Mouse (Mus musculus): ENCODE data around the gene Ift52. TPM values are rescaled to one million over a fixed set of nuclear protein-coding genes. Genes with fewer than 3 reads are reported as not detected.

Ift52 gene
- polyA plus RNA-seq, 1 experiment, result 37.5 TPM

- TF ChIP-seq POLR2A (IDR thresholded peaks at IDR 0.05; ENCODE audit: low read depth, low read length) (no peak), CTCF (conservative IDR thresholded peaks at IDR 0.05; ENCODE audit: insufficient read depth, insufficient read length, low read depth, low read length) (no peak)
- Histone ChIP-seq H3K36me3 (ENCODE audit: control insufficient read depth, insufficient read depth, low read length) (no peaks in the 10 kb centered on the region), H3K27me3 (replicated peaks; ENCODE audit: control insufficient read depth, insufficient read depth, low read length) (no peaks in the 10 kb centered on the region), H3K27ac (ENCODE audit: insufficient read depth, low read depth, low read length) (no peak overlapping the region), H3K4me1 (ENCODE audit: control insufficient read depth, insufficient read depth, low read length) (no peaks in the 10 kb centered on the region), H3K4me3 (ENCODE audit: insufficient read depth, low read depth, low read length) (no peak overlapping the region)
- peak; percentile 61 for DNase-seq
- WGBS, result 93% methylated on average over 9 of the region's 9 CpGs
Observed at GRCm38 (mm10) chr2:163073023-163073757, 56.0 kb downstream of the Ift52 start.

DNA sequence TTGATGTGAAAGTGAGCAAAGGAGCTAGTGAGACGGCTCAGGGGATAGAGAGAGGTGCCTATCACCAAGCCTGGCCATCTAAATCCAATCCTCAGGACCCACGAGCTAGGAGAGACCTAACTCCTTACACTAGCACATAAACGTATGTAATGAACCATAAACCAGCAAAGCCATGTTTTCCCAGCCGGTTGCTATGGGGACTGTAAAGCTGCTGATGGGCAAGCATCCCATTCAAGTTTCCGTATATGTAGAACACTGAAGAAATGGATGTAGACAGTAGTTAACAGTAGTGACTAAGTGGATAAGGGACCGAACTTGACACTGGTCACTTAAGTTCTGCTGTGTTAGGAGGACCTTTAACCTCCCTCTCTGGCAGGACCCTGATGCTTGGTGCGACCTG, 56.9 kb downstream of the Ift52 start:
- no peaks in the 10 kb centered on the region for H3K27me3 ChIP-seq (replicated peaks; ENCODE audit: control insufficient read depth, insufficient read depth, low read length)
- TF ChIP-seq POLR2A (IDR thresholded peaks at IDR 0.05; ENCODE audit: low read depth, low read length) (no peak), CTCF (conservative IDR thresholded peaks at IDR 0.05; ENCODE audit: insufficient read depth, insufficient read length, low read depth, low read length) (no peak)
- H3K36me3 ChIP-seq (ENCODE audit: control insufficient read depth, insufficient read depth, low read length), result no peaks in the 10 kb centered on the region
- no peak overlapping the region for H3K27ac ChIP-seq (ENCODE audit: insufficient read depth, low read depth, low read length)
- DNase-seq, result no peak
- WGBS, result 89% methylated on average over 7 of the region's 7 CpGs
- H3K4me3 ChIP-seq (ENCODE audit: insufficient read depth, low read depth, low read length), result no peak overlapping the region
- no peaks in the 10 kb centered on the region for H3K4me1 ChIP-seq (ENCODE audit: control insufficient read depth, insufficient read depth, low read length)

DNA sequence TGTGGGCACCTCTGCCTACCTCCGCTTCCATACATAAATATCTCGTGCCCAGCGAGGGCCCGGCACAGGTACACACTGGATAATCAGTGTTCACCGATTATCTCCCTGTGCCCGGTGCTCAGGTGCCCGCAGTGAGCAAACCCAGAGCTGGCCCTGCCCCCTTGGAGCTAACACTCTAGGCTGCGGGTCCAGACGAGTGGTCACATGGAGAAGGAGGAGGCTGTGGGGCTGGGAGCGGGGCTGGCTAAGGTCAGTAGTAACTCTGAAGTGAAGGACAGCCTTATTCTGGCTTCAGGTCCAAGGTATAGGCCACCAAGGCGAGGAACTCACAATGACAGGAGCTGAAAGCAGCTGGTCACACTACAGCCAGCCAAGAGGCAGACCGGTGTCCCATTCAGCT, 57.7 kb downstream of the Ift52 start:
- Histone ChIP-seq H3K4me3 (ENCODE audit: insufficient read depth, low read depth, low read length) (no peak overlapping the region), H3K27ac (ENCODE audit: insufficient read depth, low read depth, low read length) (no peak overlapping the region), H3K4me1 (ENCODE audit: control insufficient read depth, insufficient read depth, low read length) (no peaks in the 10 kb centered on the region), H3K36me3 (ENCODE audit: control insufficient read depth, insufficient read depth, low read length) (no peaks in the 10 kb centered on the region), H3K27me3 (replicated peaks; ENCODE audit: control insufficient read depth, insufficient read depth, low read length) (no peaks in the 10 kb centered on the region)
- TF ChIP-seq POLR2A (IDR thresholded peaks at IDR 0.05; ENCODE audit: low read depth, low read length) (no peak), CTCF (conservative IDR thresholded peaks at IDR 0.05; ENCODE audit: insufficient read depth, insufficient read length, low read depth, low read length) (no peak)
- DNase-seq, result no peak
- whole genome bisulfite sequencing, result 95% methylated on average over 12 of the region's 12 CpGs

GRCm38 (mm10) chr2:163075234-163075633, 58.1 kb downstream of the Ift52 start:
- WGBS, result 78% methylated on average over 3 of the region's 3 CpGs
- H3K4me3 ChIP-seq (ENCODE audit: insufficient read depth, low read depth, low read length), result no peak overlapping the region
- no peaks in the 10 kb centered on the region for H3K4me1 ChIP-seq (ENCODE audit: control insufficient read depth, insufficient read depth, low read length)
- H3K27me3 ChIP-seq (replicated peaks; ENCODE audit: control insufficient read depth, insufficient read depth, low read length), result no peaks in the 10 kb centered on the region
- H3K27ac ChIP-seq (ENCODE audit: insufficient read depth, low read depth, low read length), result no peak overlapping the region
- no peak for TF ChIP-seq POLR2A (IDR thresholded peaks at IDR 0.05; ENCODE audit: low read depth, low read length)
- TF ChIP-seq CTCF (conservative IDR thresholded peaks at IDR 0.05; ENCODE audit: insufficient read depth, insufficient read length, low read depth, low read length), result no peak
- no peaks in the 10 kb centered on the region for H3K36me3 ChIP-seq (ENCODE audit: control insufficient read depth, insufficient read depth, low read length)
- no peak for DNase-seq

- TF ChIP-seq POLR2A (IDR thresholded peaks at IDR 0.05; ENCODE audit: low read depth, low read length), result no peak
- TF ChIP-seq CTCF (conservative IDR thresholded peaks at IDR 0.05; ENCODE audit: insufficient read depth, insufficient read length, low read depth, low read length), result no peak
- 60% methylated on average over 4 of the region's 4 CpGs for WGBS
- H3K4me3 ChIP-seq (ENCODE audit: insufficient read depth, low read depth, low read length), result no peak overlapping the region
- DNase-seq, result peak; percentile 54
- no peaks in the 10 kb centered on the region for H3K27me3 ChIP-seq (replicated peaks; ENCODE audit: control insufficient read depth, insufficient read depth, low read length)
- H3K36me3 ChIP-seq (ENCODE audit: control insufficient read depth, insufficient read depth, low read length), result no peaks in the 10 kb centered on the region
- H3K4me1 ChIP-seq (ENCODE audit: control insufficient read depth, insufficient read depth, low read length), result no peaks in the 10 kb centered on the region
- no peak overlapping the region for H3K27ac ChIP-seq (ENCODE audit: insufficient read depth, low read depth, low read length)
Observed at GRCm38 (mm10) chr2:163079041-163079440, 61.9 kb downstream of the Ift52 start.

DNA sequence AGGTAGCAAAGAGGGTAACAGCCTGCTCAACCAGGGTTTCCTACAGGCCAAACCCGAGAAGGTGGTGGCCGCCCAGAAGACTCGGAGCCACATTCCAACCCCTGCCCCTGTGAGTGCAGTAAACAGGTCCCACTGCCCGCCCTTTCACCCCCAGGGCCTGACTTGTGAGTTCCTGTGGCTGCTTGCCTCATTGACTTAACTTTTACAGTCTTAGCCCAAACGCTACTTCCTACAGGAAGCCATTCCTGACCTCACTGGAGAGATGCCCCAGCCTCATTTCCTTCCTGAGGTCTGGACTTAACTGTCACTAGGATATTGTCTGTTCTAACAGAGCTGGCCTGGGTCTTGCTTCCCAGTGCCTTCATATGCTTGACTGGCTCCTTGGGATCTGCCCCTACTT, 65.4 kb downstream of the Ift52 start:
- no peak overlapping the region for H3K27ac ChIP-seq (ENCODE audit: insufficient read depth, low read depth, low read length)
- WGBS, result 38% methylated on average over 5 of the region's 5 CpGs
- no peaks in the 10 kb centered on the region for H3K36me3 ChIP-seq (ENCODE audit: control insufficient read depth, insufficient read depth, low read length)
- TF ChIP-seq CTCF (conservative IDR thresholded peaks at IDR 0.05; ENCODE audit: insufficient read depth, insufficient read length, low read depth, low read length), result no peak
- no peak for TF ChIP-seq POLR2A (IDR thresholded peaks at IDR 0.05; ENCODE audit: low read depth, low read length)
- no peak overlapping the region for H3K4me3 ChIP-seq (ENCODE audit: insufficient read depth, low read depth, low read length)
- H3K27me3 ChIP-seq (replicated peaks; ENCODE audit: control insufficient read depth, insufficient read depth, low read length), result no peaks in the 10 kb centered on the region
- DNase-seq, result peak; percentile 73
- H3K4me1 ChIP-seq (ENCODE audit: control insufficient read depth, insufficient read depth, low read length), result no peaks in the 10 kb centered on the region

- Histone ChIP-seq H3K4me3 (ENCODE audit: insufficient read depth, low read depth, low read length) (no peak overlapping the region), H3K27me3 (replicated peaks; ENCODE audit: control insufficient read depth, insufficient read depth, low read length) (no peaks in the 10 kb centered on the region), H3K4me1 (ENCODE audit: control insufficient read depth, insufficient read depth, low read length) (no peaks in the 10 kb centered on the region), H3K27ac (ENCODE audit: insufficient read depth, low read depth, low read length) (no peak overlapping the region), H3K36me3 (ENCODE audit: control insufficient read depth, insufficient read depth, low read length) (no peaks in the 10 kb centered on the region)
- 95% methylated on average over 3 of the region's 3 CpGs for WGBS
- DNase-seq, result no peak
- TF ChIP-seq POLR2A (IDR thresholded peaks at IDR 0.05; ENCODE audit: low read depth, low read length) (no peak), CTCF (conservative IDR thresholded peaks at IDR 0.05; ENCODE audit: insufficient read depth, insufficient read length, low read depth, low read length) (no peak)
Observed at GRCm38 (mm10) chr2:163084519-163084918, 67.4 kb downstream of the Ift52 start.
